Mouse (Mus musculus) liver, embryonic 14.5 days (tissue): Measurements from ENCODE around the gene Gc.

Source experiments
- CTCF ChIP-seq: IDR thresholded peaks from 2 replicates; pipeline ENCODE4 v1.5.1; 2016; ENCODE audit warnings: antibody characterized with exemption, low read depth, control low read depth
- EP300 ChIP-seq: IDR thresholded peaks from 2 replicates; pipeline ENCODE4 v1.6.1; 2016; ENCODE audit warnings: antibody characterized with exemption, low read depth

GRCm38 (mm10) chr5:89407376-89408082, 50.2 kb downstream of the Gc start:
- TF ChIP-seq EP300 = no peak
- TF ChIP-seq CTCF = no peak
